Mouse (Mus musculus) inflammation-experienced regulatory T-cells, adult 16 weeks (primary cell): ENCODE measurements around the gene G6pc. TPM values are rescaled to one million over a fixed set of nuclear protein-coding genes. Genes with fewer than 3 reads are reported as not detected.

Experiments
- polyA plus RNA-seq: library from polyadenylated mRNA; unstranded; fragments of 100-300 nt; shearing (Covaris generic); gene quantifications from one replicate; pipeline ENCODE4 v1.2.1, GENCODE M21; 2017

Gene G6pc
- not detected for polyA plus RNA-seq

DNA sequence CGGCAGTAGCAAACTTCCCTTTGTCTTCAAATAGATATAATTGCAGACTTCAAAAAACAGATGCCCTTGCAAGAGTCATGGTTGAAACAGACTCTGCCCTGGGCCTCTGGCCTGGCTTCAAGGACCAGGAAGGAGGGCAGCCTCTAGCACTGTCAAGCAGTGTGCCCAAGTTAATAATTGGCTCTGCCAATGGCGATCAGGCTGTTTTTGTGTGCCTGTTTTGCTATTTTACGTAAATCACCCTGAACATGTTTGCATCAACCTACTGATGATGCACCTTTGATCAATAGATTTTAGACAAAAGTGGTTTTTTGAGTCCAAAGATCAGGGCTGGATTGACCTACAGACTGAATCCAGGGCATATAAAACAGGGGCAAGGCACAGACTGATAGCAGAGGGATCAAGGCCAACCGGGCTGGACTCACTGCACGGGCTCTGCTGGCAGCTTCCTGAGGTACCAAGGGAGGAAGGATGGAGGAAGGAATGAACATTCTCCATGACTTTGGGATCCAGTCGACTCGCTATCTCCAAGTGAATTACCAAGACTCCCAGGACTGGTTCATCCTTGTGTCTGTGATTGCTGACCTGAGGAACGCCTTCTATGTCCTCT, at the start of gene G6pc:
G6pc (plus strand) TSS at position 236 of the 610 bp plus-strand sequence.

GRCm38 (mm10) chr11:101324763-101325162, 42.6 kb upstream of the G6pc start, which contains the start of gene Aoc2:
TSS of gene Aoc2 (plus strand) at chr11:101325063.

DNA sequence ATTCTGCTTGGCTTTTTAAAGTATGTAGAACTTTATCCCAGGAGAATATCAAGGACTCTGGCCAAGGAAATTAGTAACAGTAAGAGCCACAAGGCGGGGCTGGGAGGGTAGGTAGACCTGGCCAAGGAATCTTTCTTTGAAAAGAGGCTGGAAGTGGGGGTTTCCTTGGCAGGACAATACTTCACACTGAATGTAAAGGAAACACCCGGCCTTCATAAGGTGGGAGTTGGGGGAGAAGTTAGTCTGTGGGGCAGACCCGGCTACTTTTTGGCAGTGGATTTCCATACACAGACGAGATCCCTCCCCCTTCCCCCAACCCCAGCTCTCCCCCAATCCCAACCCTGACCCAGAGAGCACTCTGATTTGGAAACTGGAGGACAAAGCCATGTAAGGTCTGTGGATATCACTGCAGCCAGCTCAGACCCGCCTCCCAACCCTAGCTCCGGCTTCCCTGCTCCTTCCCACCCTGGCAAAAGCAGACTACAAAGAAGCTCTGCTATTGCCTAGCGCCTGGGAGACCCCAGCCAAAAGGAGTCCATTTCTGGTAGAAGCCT, 36.9 kb upstream of the G6pc start, which contains the start of gene Aoc3:
Aoc3 (plus strand) TSS at position 235 of the 554 bp plus-strand sequence.

DNA sequence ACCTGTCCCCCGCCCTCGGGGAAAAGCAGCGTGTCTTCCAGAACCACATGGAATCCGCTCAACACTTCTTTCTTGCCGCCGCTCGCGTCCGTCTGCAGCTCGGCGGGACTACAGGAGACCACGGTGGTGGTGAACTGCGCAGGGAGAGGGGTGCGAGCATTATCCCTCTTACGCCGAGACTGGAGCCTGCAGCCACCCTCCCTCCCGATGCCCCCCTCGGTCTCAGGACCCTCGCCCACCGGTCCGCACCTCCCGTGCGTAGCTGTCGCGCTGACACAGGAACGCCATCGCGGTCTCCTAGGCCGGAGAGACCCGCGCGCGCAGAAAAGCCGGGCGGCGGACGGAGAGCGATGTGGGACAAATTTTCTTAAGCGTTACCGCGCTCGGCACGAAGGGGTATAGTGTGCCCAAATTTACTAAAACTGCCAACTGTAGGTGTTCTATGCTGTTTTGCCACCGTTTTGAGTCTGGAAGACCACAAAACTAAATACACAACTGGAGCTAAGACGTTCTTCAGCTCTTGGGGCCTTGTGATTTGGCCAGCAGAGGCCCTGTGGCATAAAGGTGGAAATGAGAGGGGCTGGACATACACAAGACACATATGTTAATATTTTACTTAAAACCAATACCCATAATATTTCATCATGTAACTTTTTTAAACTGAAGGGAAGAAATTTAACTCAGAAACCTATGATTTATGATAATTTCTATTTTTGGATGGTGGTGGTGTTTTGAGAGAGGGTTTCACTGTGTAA, 49.9 kb downstream of the G6pc start, which contains the start of gene Aarsd1:
Aarsd1 (minus strand) TSS at position 515 of the 755 bp plus-strand sequence.

GRCm38 (mm10) chr11:101424105-101424851, 56.9 kb downstream of the G6pc start, which contains the start of gene Gm27029:
TSS of gene Gm27029 (minus strand) at chr11:101424796.

GRCm38 (mm10) chr11:101424925-101425813, 57.8 kb downstream of the G6pc start, which contains the start of the genes Rundc1 and Ptges3l:
TSS of gene Rundc1 (plus strand) at chr11:101425085.
TSS of gene Ptges3l (minus strand) at chr11:101425333.

Other genes with a start within 250 kb of the G6pc start
- gene Retreg3, start 247.7 kb upstream of the G6pc start, polyA plus RNA-seq = 66.3 TPM
- gene Tubg1, start 247.6 kb upstream of the G6pc start, polyA plus RNA-seq = 49.2 TPM
- 4.6 TPM for gene Tubg2, start 211.7 kb upstream of the G6pc start, polyA plus RNA-seq
- gene Cntnap1, start 197.0 kb upstream of the G6pc start, polyA plus RNA-seq = 0.16 TPM
- gene Plekhh3, start 196.2 kb upstream of the G6pc start, polyA plus RNA-seq = not detected
- gene Ccr10, start 192.1 kb upstream of the G6pc start, polyA plus RNA-seq = 3.3 TPM
- gene Ezh1, start 141.1 kb upstream of the G6pc start, polyA plus RNA-seq = 115 TPM
- not detected for gene Ramp2, start 121.5 kb upstream of the G6pc start, polyA plus RNA-seq
- 152 TPM for gene Vps25, start 113.9 kb upstream of the G6pc start, polyA plus RNA-seq
- gene Wnk4, start 107.0 kb upstream of the G6pc start, polyA plus RNA-seq = 6.4 TPM
- gene Cntd1, start 88.5 kb upstream of the G6pc start, polyA plus RNA-seq = 0.34 TPM
- gene Coa3, start 88.4 kb upstream of the G6pc start, polyA plus RNA-seq = 125 TPM
- 231 TPM for gene Becn1, start 65.3 kb upstream of the G6pc start, polyA plus RNA-seq
- gene Psme3, start 51.3 kb upstream of the G6pc start, polyA plus RNA-seq = 169 TPM
- gene Aoc2, start 42.5 kb upstream of the G6pc start, polyA plus RNA-seq = 3.2 TPM
- gene Aoc3, start 37.0 kb upstream of the G6pc start, polyA plus RNA-seq = not detected
- 48.9 TPM for gene Aarsd1, start 50.1 kb downstream of the G6pc start, polyA plus RNA-seq
- gene Gm27029, start 57.2 kb downstream of the G6pc start, polyA plus RNA-seq = 0.45 TPM
- 13.4 TPM for gene Rundc1, start 57.5 kb downstream of the G6pc start, polyA plus RNA-seq
- 1.7 TPM for gene Ptges3l, start 57.8 kb downstream of the G6pc start, polyA plus RNA-seq
- 299 TPM for gene Rpl27, start 74.7 kb downstream of the G6pc start, polyA plus RNA-seq
- 186 TPM for gene Ifi35, start 80.8 kb downstream of the G6pc start, polyA plus RNA-seq
- gene Rnd2, start 97.4 kb downstream of the G6pc start, polyA plus RNA-seq = not detected
- 0.34 TPM for gene Vat1, start 98.7 kb downstream of the G6pc start, polyA plus RNA-seq
- gene Brca1, start 184.4 kb downstream of the G6pc start, polyA plus RNA-seq = 3.8 TPM
- gene Nbr1, start 184.6 kb downstream of the G6pc start, polyA plus RNA-seq = 152 TPM
- gene Tmem106a, start 214.7 kb downstream of the G6pc start, polyA plus RNA-seq = 16.7 TPM
- gene Gm11634, start 231.7 kb downstream of the G6pc start, polyA plus RNA-seq = not detected